Mouse (Mus musculus) heart, embryonic 14.5 days (tissue): ENCODE results near the gene Pld4. TPM values are rescaled to one million over a fixed set of nuclear protein-coding genes. Genes with fewer than 3 reads are reported as not detected.

Experiments used
- ATAC-seq: fragments of 200-750 bp; cut with Nextera tagmentation; 2 replicates; pipeline ENCODE4 v1.8.0; 2017; ENCODE audit warnings: low read depth, moderate TSS enrichment; ENCODE audit not compliant: insufficient number of reproducible peaks, insufficient read depth, low FRiP score
- H3K27ac ChIP-seq, 2 experiments: fragments of 200-500 bp in 1 of 2; fragments of 300-500 bp in 1 of 2; sonication (generic) in 1 of 2; replicated peaks in 1 of 2; 2 replicates each; pipeline ENCODE4 v1.5.1; 2012 to 2014; ENCODE audit warnings: low read depth in 2 of 2, low read length in 2 of 2, control low read depth in 1 of 2, mild to moderate bottlenecking in 1 of 2, mixed read lengths in 1 of 2; ENCODE audit not compliant: control insufficient read depth in 1 of 2, insufficient read depth in 1 of 2
- H3K27me3 ChIP-seq: fragments of 300-500 bp; sonication (generic); 2 replicates; pipeline ENCODE4 v1.6.1; 2014; ENCODE audit warnings: mild to moderate bottlenecking, low read length, control low read depth; ENCODE audit not compliant: control insufficient read depth, insufficient read depth
- H3K36me3 ChIP-seq: fragments of 300-500 bp; sonication (generic); 2 replicates; pipeline ENCODE4 v1.6.1; 2014; ENCODE audit warnings: mild to moderate bottlenecking, control low read depth, low read length, mixed read lengths; ENCODE audit not compliant: control insufficient read depth, insufficient read depth
- H3K4me1 ChIP-seq, 2 experiments: fragments of 200-500 bp in 1 of 2; fragments of 300-500 bp in 1 of 2; sonication (generic) in 1 of 2; 2 replicates each; pipeline ENCODE4 v1.6.1; 2012 to 2014; ENCODE audit warnings: low read length in 2 of 2, control low read depth in 1 of 2, mixed read lengths in 1 of 2; ENCODE audit not compliant: control insufficient read depth in 2 of 2, insufficient read depth in 2 of 2
- H3K4me2 ChIP-seq: fragments of 300-500 bp; sonication (generic); 2 replicates; pipeline ENCODE4 v1.6.1; 2014; ENCODE audit warnings: mild to moderate bottlenecking, low read length
- H3K4me3 ChIP-seq, 2 experiments: fragments of 200-500 bp in 1 of 2; fragments of 300-500 bp in 1 of 2; sonication (generic) in 1 of 2; 2 replicates each; pipeline ENCODE4 v1.5.1; 2012 to 2014; ENCODE audit warnings: low read length in 2 of 2, mild to moderate bottlenecking in 2 of 2, control low read depth in 1 of 2, low read depth in 1 of 2, moderate library complexity in 1 of 2; ENCODE audit not compliant: control insufficient read depth in 1 of 2, insufficient read depth in 1 of 2
- H3K9ac ChIP-seq: fragments of 300-500 bp; sonication (generic); 2 replicates; pipeline ENCODE4 v1.6.1; 2014; ENCODE audit warnings: mild to moderate bottlenecking, low read length
- H3K9me3 ChIP-seq: fragments of 300-500 bp; sonication (generic); 2 replicates; pipeline ENCODE4 v1.6.1; 2016; ENCODE audit warnings: low read length, control low read depth; ENCODE audit not compliant: control insufficient read depth
- WGBS: fragments of 180-500 bp; shearing (Covaris S2); extraction: QIAGEN DNeasy Blood & Tissue Kit; methylation state at CpG from one replicate; pipeline ENCODE4 v1.1.7; 2014; 5-methylcytosine and 5-hydroxymethylcytosine counted together
- polyA plus RNA-seq: library from polyadenylated mRNA; unstranded; fragments of >200 nt; fragmentation: Nextera tagmentation; extraction: Ambion mirVana; gene quantifications from 2 replicates; pipeline ENCODE4 v1.2.1, GENCODE M21; 2014

Pld4 gene
- polyA plus RNA-seq, 1 experiment from 2014 or later = 6.8 TPM

- no peak overlapping the region for H3K27ac ChIP-seq
- H3K4me1 ChIP-seq = peaks cover 9 to 12% of the 10 kb centered on the region in 2 experiments
- H3K27me3 ChIP-seq = no peaks in the 10 kb centered on the region
- peaks cover 36% of the 10 kb centered on the region for H3K36me3 ChIP-seq
- 88% methylated on average over 24 of the region's 24 CpGs for WGBS
- no peak overlapping the region for H3K4me2 ChIP-seq
- ATAC-seq = no peak
- H3K4me3 ChIP-seq = no peak overlapping the region
- H3K9me3 ChIP-seq = no peaks in the 10 kb centered on the region
- no peak overlapping the region for H3K9ac ChIP-seq
Measured at GRCm38 (mm10) chr12:112739023-112739568, 21.4 kb upstream of the Pld4 start.

DNA sequence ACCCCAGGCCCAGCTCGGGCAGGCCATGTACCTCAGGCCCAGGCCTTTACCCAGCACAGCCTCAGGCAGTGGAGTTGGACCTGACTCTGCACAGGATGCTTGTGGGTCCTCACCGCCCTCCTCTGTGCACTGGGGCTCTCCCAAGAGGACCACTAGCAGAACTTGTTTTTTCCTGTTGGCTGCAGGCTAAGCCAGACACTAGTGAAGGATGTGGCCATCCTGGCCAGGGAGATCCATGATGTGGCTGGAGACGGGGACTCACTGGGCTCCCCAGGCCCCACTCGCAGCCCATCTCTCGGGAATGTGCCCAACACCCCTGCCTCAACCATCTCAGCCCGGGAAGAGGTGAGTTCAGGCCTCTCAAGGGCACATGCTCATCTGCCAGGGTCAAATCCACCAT lies 17.7 kb upstream of the Pld4 start:
- no peaks in the 10 kb centered on the region for H3K27me3 ChIP-seq
- WGBS = 56% methylated on average over 6 of the region's 6 CpGs
- H3K9me3 ChIP-seq = no peaks in the 10 kb centered on the region
- H3K27ac ChIP-seq = peak overlapping the region; percentile 45 to 55; a peak in 3 of 4 replicates
- H3K9ac ChIP-seq = peak overlapping the region; percentile 56
- peak overlapping the region; percentile 18; the same call in 1 of the 2 replicates for H3K4me2 ChIP-seq
- no peak overlapping the region for H3K4me3 ChIP-seq
- ATAC-seq = peak; percentile 4; the same call in 1 of the 2 replicates
- H3K4me1 ChIP-seq = peaks cover 11 to 24% of the 10 kb centered on the region in 2 experiments
- H3K36me3 ChIP-seq = peaks cover 22% of the 10 kb centered on the region

DNA sequence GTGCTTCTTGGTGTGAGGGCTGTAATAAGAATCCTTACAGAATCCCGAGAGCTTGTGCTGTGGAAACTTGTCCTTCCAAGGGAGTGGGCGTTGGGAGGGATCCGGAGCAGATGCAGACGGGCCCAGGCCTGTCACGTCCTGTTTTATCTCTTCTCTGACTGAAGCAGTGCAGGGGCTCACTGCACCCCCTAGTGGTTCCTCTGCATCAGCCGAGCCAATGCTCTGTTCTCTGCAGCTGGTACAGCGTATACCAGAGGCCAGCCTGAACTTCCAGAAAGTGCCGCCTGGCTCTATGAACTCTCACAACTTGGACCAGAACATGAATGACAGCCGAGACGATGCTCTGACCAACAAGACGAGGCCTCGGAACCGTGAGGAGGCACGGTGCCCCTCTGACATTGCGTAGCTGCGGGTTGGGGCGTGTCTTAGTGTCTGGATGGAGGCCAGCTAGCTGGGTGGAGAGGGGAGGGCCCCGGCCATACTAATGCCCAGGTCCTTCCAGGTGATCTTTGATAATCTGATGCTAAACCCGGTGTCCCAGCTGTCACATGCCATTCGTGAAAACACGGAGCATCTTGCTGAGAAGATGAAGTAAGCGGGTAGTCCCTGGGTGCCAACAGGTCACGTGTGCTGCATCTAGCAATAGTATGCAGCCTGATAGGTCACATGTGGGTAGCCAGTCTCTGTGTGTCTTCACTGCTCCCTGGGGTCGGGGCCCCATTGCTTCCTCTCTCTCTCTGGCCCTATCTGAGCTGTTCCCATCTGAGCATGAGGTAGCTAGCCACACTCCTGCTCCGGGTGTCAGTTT lies 17.1 kb upstream of the Pld4 start:
- peak overlapping the region; percentile 45 to 55; a peak in 3 of 4 replicates for H3K27ac ChIP-seq

GRCm38 (mm10) chr12:112744211-112744610 lies 16.2 kb upstream of the Pld4 start:
- no peak overlapping the region for H3K27ac ChIP-seq
- WGBS = 84% methylated on average over 10 of the region's 11 CpGs
- H3K4me3 ChIP-seq = no peak overlapping the region
- no peaks in the 10 kb centered on the region for H3K27me3 ChIP-seq
- no peak for ATAC-seq
- H3K4me2 ChIP-seq = no peak overlapping the region
- H3K36me3 ChIP-seq = peaks cover 10% of the 10 kb centered on the region; the same call in 1 of the 2 replicates
- no peaks in the 10 kb centered on the region for H3K9me3 ChIP-seq
- peaks cover 11 to 24% of the 10 kb centered on the region in 2 experiments for H3K4me1 ChIP-seq
- H3K9ac ChIP-seq = 0 out of 2 replicates have a peak overlapping the region, but pooled peaks have one; percentile 21

More for the DNA sequence above, 17.1 kb upstream of the Pld4 start:
- peak overlapping the region; percentile 18; the same call in 1 of the 2 replicates for H3K4me2 ChIP-seq
- no peaks in the 10 kb centered on the region for H3K27me3 ChIP-seq
- peaks cover 11 to 24% of the 10 kb centered on the region in 2 experiments for H3K4me1 ChIP-seq
- ATAC-seq = peak; percentile 66
- H3K9me3 ChIP-seq = no peaks in the 10 kb centered on the region
- no peak overlapping the region for H3K4me3 ChIP-seq
- 50% methylated on average over 25 of the region's 25 CpGs for WGBS
- peak overlapping the region; percentile 56 for H3K9ac ChIP-seq
- peaks cover 16% of the 10 kb centered on the region for H3K36me3 ChIP-seq

DNA sequence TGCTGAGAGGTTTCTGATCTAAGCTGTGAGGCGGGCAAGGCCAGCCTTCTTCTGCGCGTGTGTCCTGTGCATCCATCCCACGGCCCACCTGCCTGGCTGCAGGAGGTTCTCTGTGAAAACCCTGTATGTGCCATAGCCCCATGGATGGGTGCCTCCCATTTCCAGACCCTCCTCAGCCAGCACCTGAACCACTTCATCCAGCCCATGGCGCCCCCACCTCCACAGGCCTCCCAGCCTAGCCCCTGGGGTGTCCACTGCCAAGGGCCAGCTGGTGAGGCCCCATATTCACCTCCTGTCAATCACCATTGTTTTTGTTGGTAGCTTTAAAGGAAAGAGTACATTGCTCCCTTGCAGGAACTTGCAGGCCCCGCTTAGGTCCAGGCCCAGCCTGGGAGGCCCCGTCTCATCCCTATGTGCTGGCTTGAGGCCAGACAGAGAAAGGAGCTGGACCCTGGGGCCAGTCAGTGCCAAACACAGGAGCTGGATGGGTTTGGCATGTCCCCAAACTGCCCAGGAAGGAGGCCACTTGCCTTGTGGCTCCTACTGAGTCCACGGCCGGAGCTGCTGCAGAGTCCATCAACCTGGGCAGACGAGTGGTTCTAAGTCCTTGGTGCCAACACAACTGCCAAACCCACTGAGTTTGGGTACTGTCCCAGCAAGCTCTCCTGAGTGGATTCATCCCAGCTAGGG lies 15.4 kb upstream of the Pld4 start:
- 74% methylated on average over 10 of the region's 10 CpGs for WGBS
- Histone ChIP-seq H3K4me1 (peaks cover 11 to 24% of the 10 kb centered on the region in 2 experiments), H3K27ac (no peak overlapping the region), H3K9ac (no peak overlapping the region), H3K27me3 (no peaks in the 10 kb centered on the region), H3K36me3 (peaks cover 10% of the 10 kb centered on the region; the same call in 1 of the 2 replicates), H3K4me3 (no peak overlapping the region), H3K4me2 (no peak overlapping the region), H3K9me3 (no peaks in the 10 kb centered on the region)
- ATAC-seq = no peak

DNA sequence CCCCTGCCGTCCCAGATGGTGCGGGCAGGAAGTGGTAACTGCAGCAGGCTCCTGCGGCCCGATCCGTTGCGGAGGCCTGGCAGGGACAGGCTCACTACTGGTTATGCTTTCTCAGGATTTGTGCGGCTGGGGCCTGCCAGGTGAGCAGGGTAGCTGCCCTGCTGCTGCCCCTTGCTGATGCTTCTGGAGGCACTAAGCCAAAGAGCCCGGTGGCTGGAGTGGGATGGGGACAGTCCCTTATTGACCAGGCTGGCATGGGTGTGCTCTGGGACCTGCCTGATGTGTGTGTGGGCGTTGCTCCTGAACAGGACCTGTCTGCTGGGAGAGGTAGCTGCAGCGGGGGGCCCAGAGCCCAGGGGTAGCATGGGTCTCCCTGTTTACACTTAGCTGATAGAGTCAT lies 14.7 kb upstream of the Pld4 start:
- Histone ChIP-seq H3K4me2 (no peak overlapping the region), H3K9ac (no peak overlapping the region), H3K4me1 (peaks cover 11 to 24% of the 10 kb centered on the region in 2 experiments), H3K9me3 (no peaks in the 10 kb centered on the region), H3K4me3 (no peak overlapping the region), H3K36me3 (peaks cover 10% of the 10 kb centered on the region; the same call in 1 of the 2 replicates), H3K27me3 (no peaks in the 10 kb centered on the region), H3K27ac (no peak overlapping the region)
- 82% methylated on average over 10 of the region's 10 CpGs for WGBS
- ATAC-seq = no peak

GRCm38 (mm10) chr12:112746461-112746807 lies 14.0 kb upstream of the Pld4 start:
- Histone ChIP-seq H3K4me1 (peaks cover 11 to 24% of the 10 kb centered on the region in 2 experiments), H3K9ac (no peak overlapping the region), H3K9me3 (no peaks in the 10 kb centered on the region), H3K4me2 (no peak overlapping the region), H3K27ac (no peak overlapping the region), H3K36me3 (peaks cover 10% of the 10 kb centered on the region; the same call in 1 of the 2 replicates), H3K27me3 (peaks cover 4% of the 10 kb centered on the region; the same call in 1 of the 2 replicates), H3K4me3 (no peak overlapping the region)
- ATAC-seq = no peak
- WGBS = 70% methylated on average over 4 of the region's 4 CpGs
